Mouse (Mus musculus) spleen, adult 2 months (tissue): Measurements from ENCODE around the gene Matk.

Experiments used
- CTCF ChIP-seq: fragments of 200-500 bp; IDR thresholded peaks from 2 replicates; pipeline ENCODE4 v1.5.1; 2011; ENCODE audit warnings: mild to moderate bottlenecking, inconsistent platforms; ENCODE audit not compliant: insufficient read depth, insufficient read length, insufficient replicate concordance; ENCODE audit errors: extremely low read depth
- POLR2A ChIP-seq: fragments of 200-500 bp; IDR thresholded peaks from 2 replicates; pipeline ENCODE4 v1.6.1; 2011; ENCODE audit warnings: low read depth, low read length, inconsistent platforms

- TF ChIP-seq CTCF = no peak
- TF ChIP-seq POLR2A = no peak
These were observed 2.2 kb downstream of the Matk start for GRCm38 (mm10) chr10:81254886-81255285.
